Mouse (Mus musculus): Measurements from ENCODE around the gene Ttll7. TPM values are rescaled to one million over a fixed set of nuclear protein-coding genes. Genes with fewer than 3 reads are reported as not detected.

The Ttll7 gene
- polyA plus RNA-seq, 1 experiment from 2014 or later, result 1.6 TPM

DNA sequence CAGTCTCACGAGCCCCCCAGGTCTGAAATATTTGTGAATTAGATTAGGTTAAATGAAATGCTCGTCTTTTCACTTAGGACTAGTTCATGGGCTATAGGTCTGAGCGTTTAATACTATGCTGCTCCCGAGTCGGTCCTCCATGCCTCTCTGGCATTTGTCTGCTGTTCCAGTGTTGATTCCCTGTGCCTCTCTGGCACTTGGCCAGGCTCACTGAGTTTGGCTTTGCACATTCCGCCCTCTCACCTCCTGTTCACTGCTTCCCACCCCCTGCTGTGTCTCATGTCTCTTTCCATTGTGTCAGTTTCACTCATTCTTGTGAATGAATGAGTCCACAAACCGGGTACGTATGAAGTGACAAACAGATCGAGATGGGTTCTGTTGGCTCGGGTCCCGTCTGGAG is 66.2 kb downstream of the Ttll7 start:
- no peak overlapping the region for H3K27ac ChIP-seq (ENCODE audit: low read depth, low read length)
- ATAC-seq, result no peak
- H3K9me3 ChIP-seq (ENCODE audit: control insufficient read depth), result no peaks in the 10 kb centered on the region
- TF ChIP-seq CTCF (IDR thresholded peaks at IDR 0.05; ENCODE audit: low read depth), result no peak
- no peaks in the 10 kb centered on the region for H3K27me3 ChIP-seq (replicated peaks; ENCODE audit: control insufficient read depth, insufficient read depth, low read length)
- H3K9ac ChIP-seq (ENCODE audit: low read depth, low read length), result no peak overlapping the region
- H3K4me3 ChIP-seq (ENCODE audit: low read depth, low read length), result no peak overlapping the region
- H3K4me2 ChIP-seq (replicated peaks; ENCODE audit: low read depth), result no peak overlapping the region
- no peaks in the 10 kb centered on the region for H3K4me1 ChIP-seq (replicated peaks; ENCODE audit: control insufficient read depth, insufficient read depth, low read length)
- 77% methylated on average over 11 of the region's 11 CpGs for WGBS
- no peaks in the 10 kb centered on the region; the same call in 1 of the 2 replicates for H3K36me3 ChIP-seq (ENCODE audit: control insufficient read depth, insufficient read depth)

- no peak for TF ChIP-seq CTCF (IDR thresholded peaks at IDR 0.05; ENCODE audit: low read depth)
- Histone ChIP-seq H3K36me3 (ENCODE audit: control insufficient read depth, insufficient read depth) (no peaks in the 10 kb centered on the region), H3K27ac (ENCODE audit: low read depth, low read length) (no peak overlapping the region), H3K4me1 (replicated peaks; ENCODE audit: control insufficient read depth, insufficient read depth, low read length) (no peaks in the 10 kb centered on the region), H3K4me2 (replicated peaks; ENCODE audit: low read depth) (no peak overlapping the region), H3K9ac (ENCODE audit: low read depth, low read length) (no peak overlapping the region), H3K27me3 (replicated peaks; ENCODE audit: control insufficient read depth, insufficient read depth, low read length) (no peaks in the 10 kb centered on the region), H3K9me3 (ENCODE audit: control insufficient read depth) (no peaks in the 10 kb centered on the region), H3K4me3 (ENCODE audit: low read depth, low read length) (no peak overlapping the region)
- no peak for ATAC-seq
- WGBS, result 73% methylated on average over 6 of the region's 6 CpGs
Measured at GRCm38 (mm10) chr3:146927311-146928015, 75.3 kb downstream of the Ttll7 start.

- H3K9ac ChIP-seq (ENCODE audit: low read depth, low read length), result no peak overlapping the region
- no peak for TF ChIP-seq CTCF (IDR thresholded peaks at IDR 0.05; ENCODE audit: low read depth)
- H3K27me3 ChIP-seq (replicated peaks; ENCODE audit: control insufficient read depth, insufficient read depth, low read length), result no peaks in the 10 kb centered on the region
- no peak overlapping the region for H3K4me3 ChIP-seq (ENCODE audit: low read depth, low read length)
- no peak overlapping the region for H3K4me2 ChIP-seq (replicated peaks; ENCODE audit: low read depth)
- no peaks in the 10 kb centered on the region for H3K36me3 ChIP-seq (ENCODE audit: control insufficient read depth, insufficient read depth)
- no peaks in the 10 kb centered on the region for H3K4me1 ChIP-seq (replicated peaks; ENCODE audit: control insufficient read depth, insufficient read depth, low read length)
- no peak for ATAC-seq
- 94% methylated on average over 7 of the region's 7 CpGs for WGBS
- H3K9me3 ChIP-seq (ENCODE audit: control insufficient read depth), result no peaks in the 10 kb centered on the region
- H3K27ac ChIP-seq (ENCODE audit: low read depth, low read length), result no peak overlapping the region
Measured at GRCm38 (mm10) chr3:146928141-146928540, 76.0 kb downstream of the Ttll7 start.

DNA sequence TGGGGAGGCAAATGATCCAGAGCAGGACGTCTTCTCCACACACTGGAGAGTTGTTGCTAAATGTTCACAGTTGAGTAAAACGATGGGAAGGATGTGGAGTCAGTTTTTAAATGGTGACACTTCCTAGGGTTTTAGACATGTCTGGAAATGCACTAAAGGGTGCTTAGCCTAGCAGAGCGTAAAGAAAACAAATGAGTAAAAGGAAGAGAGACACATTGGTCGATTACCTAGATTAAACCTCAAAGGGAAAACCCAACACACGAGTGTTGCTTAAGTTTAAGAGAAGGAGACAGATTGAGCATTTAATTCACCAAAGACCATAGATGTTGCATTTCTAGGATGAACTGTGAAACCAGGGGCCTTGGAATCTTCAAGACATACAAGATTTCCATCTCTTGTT is 76.8 kb downstream of the Ttll7 start:
- Histone ChIP-seq H3K4me2 (replicated peaks; ENCODE audit: low read depth) (no peak overlapping the region), H3K27ac (ENCODE audit: low read depth, low read length) (no peak overlapping the region), H3K36me3 (ENCODE audit: control insufficient read depth, insufficient read depth) (no peaks in the 10 kb centered on the region), H3K9me3 (ENCODE audit: control insufficient read depth) (no peaks in the 10 kb centered on the region), H3K27me3 (replicated peaks; ENCODE audit: control insufficient read depth, insufficient read depth, low read length) (no peaks in the 10 kb centered on the region), H3K9ac (ENCODE audit: low read depth, low read length) (no peak overlapping the region), H3K4me3 (ENCODE audit: low read depth, low read length) (no peak overlapping the region), H3K4me1 (replicated peaks; ENCODE audit: control insufficient read depth, insufficient read depth, low read length) (no peaks in the 10 kb centered on the region)
- WGBS, result 85% methylated on average over 5 of the region's 5 CpGs
- no peak for TF ChIP-seq CTCF (IDR thresholded peaks at IDR 0.05; ENCODE audit: low read depth)
- no peak for ATAC-seq

- no peak overlapping the region for H3K27ac ChIP-seq (ENCODE audit: low read depth, low read length)
- H3K36me3 ChIP-seq (ENCODE audit: control insufficient read depth, insufficient read depth), result no peaks in the 10 kb centered on the region
- H3K9me3 ChIP-seq (ENCODE audit: control insufficient read depth), result no peaks in the 10 kb centered on the region
- no peak for ATAC-seq
- no peak overlapping the region for H3K4me3 ChIP-seq (ENCODE audit: low read depth, low read length)
- no peak overlapping the region for H3K9ac ChIP-seq (ENCODE audit: low read depth, low read length)
- WGBS, result 89% methylated on average over 9 of the region's 9 CpGs
- no peaks in the 10 kb centered on the region for H3K4me1 ChIP-seq (replicated peaks; ENCODE audit: control insufficient read depth, insufficient read depth, low read length)
- TF ChIP-seq CTCF (IDR thresholded peaks at IDR 0.05; ENCODE audit: low read depth), result no peak
- H3K4me2 ChIP-seq (replicated peaks; ENCODE audit: low read depth), result no peak overlapping the region
- no peaks in the 10 kb centered on the region for H3K27me3 ChIP-seq (replicated peaks; ENCODE audit: control insufficient read depth, insufficient read depth, low read length)
Measured at GRCm38 (mm10) chr3:146931190-146931589, 79.0 kb downstream of the Ttll7 start.

GRCm38 (mm10) chr3:146932506-146932905 is 80.3 kb downstream of the Ttll7 start:
- WGBS, result 74% methylated on average over 5 of the region's 5 CpGs
- H3K4me2 ChIP-seq (replicated peaks; ENCODE audit: low read depth), result no peak overlapping the region
- H3K27me3 ChIP-seq (replicated peaks; ENCODE audit: control insufficient read depth, insufficient read depth, low read length), result no peaks in the 10 kb centered on the region
- no peak for TF ChIP-seq CTCF (IDR thresholded peaks at IDR 0.05; ENCODE audit: low read depth)
- no peak overlapping the region for H3K27ac ChIP-seq (ENCODE audit: low read depth, low read length)
- H3K36me3 ChIP-seq (ENCODE audit: control insufficient read depth, insufficient read depth), result no peaks in the 10 kb centered on the region
- H3K4me3 ChIP-seq (ENCODE audit: low read depth, low read length), result no peak overlapping the region
- H3K9ac ChIP-seq (ENCODE audit: low read depth, low read length), result no peak overlapping the region
- ATAC-seq, result no peak
- H3K9me3 ChIP-seq (ENCODE audit: control insufficient read depth), result no peaks in the 10 kb centered on the region
- no peaks in the 10 kb centered on the region for H3K4me1 ChIP-seq (replicated peaks; ENCODE audit: control insufficient read depth, insufficient read depth, low read length)
